In genomic region chr3:60608952-60609403, GRCm38 (mm10) we compare ENCODE assay signal across 8 mouse cellular contexts.
DNase-seq lines count a peak whose midpoint lies in the region; ATAC-seq and TF ChIP-seq lines count a peak whose summit lies in the region.

No protein-coding gene starts in this region.

- TF ChIP-seq CTCF in kidney, postnatal 0 days (IDR thresholded peaks at IDR 0.05; ENCODE audit: low read depth), result peak; percentile 71

- H3K4me3 ChIP-seq in kidney, postnatal 0 days (replicated peaks; ENCODE audit: low read depth, low read length), result no peak overlapping the region
- H3K4me3 ChIP-seq in hindbrain, embryonic 16.5 days (ENCODE audit: low read length), result no peak overlapping the region

- H3K27me3 ChIP-seq in kidney, postnatal 0 days (ENCODE audit: insufficient read depth, low read length), result no peaks in the 10 kb centered on the region
- H3K27me3 ChIP-seq in hindbrain, embryonic 16.5 days (replicated peaks; ENCODE audit: control insufficient read depth, insufficient read depth, low read length), result no peaks in the 10 kb centered on the region

- peak; percentile 71 for DNase-seq in kidney, postnatal 0 days (ENCODE audit: low spot score)
- DNase-seq in kidney, adult 11 months, result no peak
- no peak for DNase-seq in frontal cortex, postnatal 14 days (ENCODE audit: low spot score in 2 of 2)
- no peak for DNase-seq in left cerebral cortex, adult 18-20 months (ENCODE audit: low spot score in 2 of 2)

- H3K27ac ChIP-seq in kidney, postnatal 0 days, result no peak overlapping the region
- H3K27ac ChIP-seq in hindbrain, embryonic 16.5 days (ENCODE audit: low read depth, low read length), result no peak overlapping the region

- no peaks in the 10 kb centered on the region for H3K4me1 ChIP-seq in kidney, postnatal 0 days (replicated peaks; ENCODE audit: insufficient read depth, low read length)
- no peaks in the 10 kb centered on the region for H3K4me1 ChIP-seq in hindbrain, embryonic 16.5 days (ENCODE audit: control insufficient read depth, insufficient read depth, low read depth, low read length)

- ATAC-seq in kidney, postnatal 0 days (replicated peaks; ENCODE audit: low FRiP score, low read depth), result no peak
- ATAC-seq in CD4-positive, CD25-positive, alpha-beta regulatory T cell, adult 4 months, result peak; percentile 42
- ATAC-seq in activated CD4-positive, CD25-positive, alpha-beta regulatory T cell, adult 4 months, result peak; percentile 34
- 0 out of 2 replicates have a peak, but pooled peaks have one; percentile 45 for ATAC-seq in hindbrain, embryonic 16.5 days
- peak; percentile 55; the same call in 1 of the 2 replicates for ATAC-seq in neutrophil, adult 5-6 weeks (ENCODE audit: extremely low read depth, insufficient number of reproducible peaks, low FRiP score, poor library complexity, severe bottlenecking)

- H3K36me3 ChIP-seq in kidney, postnatal 0 days (ENCODE audit: insufficient read depth, low read length), result peaks cover under 1% of the 10 kb centered on the region; the same call in 1 of the 2 replicates
- no peaks in the 10 kb centered on the region for H3K36me3 ChIP-seq in hindbrain, embryonic 16.5 days (ENCODE audit: control insufficient read depth, insufficient read depth, low read length)

- H3K9me3 ChIP-seq in kidney, postnatal 0 days (replicated peaks; ENCODE audit: low read length), result no peaks in the 10 kb centered on the region
- no peaks in the 10 kb centered on the region for H3K9me3 ChIP-seq in hindbrain, embryonic 16.5 days (ENCODE audit: control insufficient read depth, low read length)

- no peak overlapping the region for H3K9ac ChIP-seq in kidney, postnatal 0 days (ENCODE audit: low read depth, low read length)
- no peak overlapping the region for H3K9ac ChIP-seq in hindbrain, embryonic 16.5 days (ENCODE audit: low read depth, low read length)

- WGBS in kidney, postnatal 0 days, result 12% methylated on average over 2 of the region's 2 CpGs
- 7% methylated on average over 2 of the region's 2 CpGs for WGBS in hindbrain, embryonic 16.5 days

- H3K4me2 ChIP-seq in kidney, postnatal 0 days (ENCODE audit: low read length), result no peak overlapping the region
- no peak overlapping the region for H3K4me2 ChIP-seq in hindbrain, embryonic 16.5 days (ENCODE audit: low read length)
